Mouse (Mus musculus) limb, embryonic 14.5 days (tissue): Measurements from ENCODE around the gene Ttc37. TPM values are rescaled to one million over a fixed set of nuclear protein-coding genes. Genes with fewer than 3 reads are reported as not detected.
A peak's percentile ranks its signal among the peaks of the same experiment; 100 is the strongest.

Source experiments
- ATAC-seq: fragments of 200-750 bp; cut with Nextera tagmentation; 2 replicates; pipeline ENCODE4 v1.8.0; 2017; ENCODE audit warnings: low read depth, moderate number of reproducible peaks, moderate TSS enrichment; ENCODE audit not compliant: low FRiP score
- DNase-seq: peaks from one replicate; pipeline ENCODE4 v3.0.0-alpha.2; 2015; ENCODE audit warnings: low spot score
- H3K27ac ChIP-seq: fragments of 300-500 bp; sonication (generic); replicated peaks from 2 replicates; pipeline ENCODE4 v1.5.1; 2014; ENCODE audit warnings: low read depth, mild to moderate bottlenecking, low read length, moderate library complexity, mixed read lengths
- H3K27me3 ChIP-seq: fragments of 300-500 bp; sonication (generic); 2 replicates; pipeline ENCODE4 v1.6.1; 2014; ENCODE audit warnings: low read length, mixed read lengths; ENCODE audit not compliant: control insufficient read depth, insufficient read depth
- H3K36me3 ChIP-seq: fragments of 300-500 bp; sonication (generic); 2 replicates; pipeline ENCODE4 v1.6.1; 2014; ENCODE audit warnings: mild to moderate bottlenecking, low read length, moderate library complexity, mixed read lengths; ENCODE audit not compliant: control insufficient read depth, insufficient read depth
- H3K4me1 ChIP-seq: fragments of 300-500 bp; sonication (generic); 2 replicates; pipeline ENCODE4 v1.6.1; 2014; ENCODE audit warnings: antibody characterized with exemption, low read length, mixed read lengths; ENCODE audit not compliant: control insufficient read depth, insufficient read depth
- H3K4me2 ChIP-seq: fragments of 300-500 bp; sonication (generic); replicated peaks from 2 replicates; pipeline ENCODE4 v1.6.1; 2014; ENCODE audit warnings: low read depth, mild to moderate bottlenecking, low read length, moderate library complexity; ENCODE audit not compliant: severe bottlenecking
- H3K4me3 ChIP-seq: fragments of 300-500 bp; sonication (generic); replicated peaks from 2 replicates; pipeline ENCODE4 v1.5.1; 2014; ENCODE audit warnings: low read length
- H3K9ac ChIP-seq: fragments of 300-500 bp; sonication (generic); 2 replicates; pipeline ENCODE4 v1.6.1; 2014; ENCODE audit warnings: mild to moderate bottlenecking, low read depth, low read length, moderate library complexity; ENCODE audit not compliant: severe bottlenecking
- H3K9me3 ChIP-seq: fragments of 300-500 bp; sonication (generic); 2 replicates; pipeline ENCODE4 v1.6.1; 2016; ENCODE audit warnings: low read length; ENCODE audit not compliant: control insufficient read depth
- POLR2A ChIP-seq: fragments of 200-500 bp; IDR thresholded peaks from 2 replicates; pipeline ENCODE4 v1.8.0; 2012; ENCODE audit warnings: inconsistent platforms, mild to moderate bottlenecking, moderate library complexity, borderline replicate concordance; ENCODE audit not compliant: insufficient read depth, insufficient read length; ENCODE audit errors: extremely low read depth
- WGBS: fragments of 180-500 bp; shearing (Covaris S2); extraction: QIAGEN DNeasy Blood & Tissue Kit; methylation state at CpG from one replicate; pipeline ENCODE4 v1.1.7; 2014; 5-methylcytosine and 5-hydroxymethylcytosine counted together
- polyA plus RNA-seq, 2 experiments: library from polyadenylated mRNA; depleted of rRNA in 1 of 2; stranded (reverse) in 1 of 2; unstranded in 1 of 2; fragments of >200 nt; fragmentation: Nextera tagmentation in 1 of 2; extraction: Ambion mirVana in 1 of 2; gene quantifications; 2 replicates each; pipeline versions ENCODE4 v1.2.1 to v1.2.3; 2012 to 2014

The Ttc37 gene
- polyA plus RNA-seq (2012; rRNA removed), result 17.9 and 20.5 TPM in 2 replicates
- polyA plus RNA-seq (2014; fragmentation: Nextera tagmentation; extraction: Ambion mirVana), result 21.5 and 22.3 TPM in 2 replicates

DNA sequence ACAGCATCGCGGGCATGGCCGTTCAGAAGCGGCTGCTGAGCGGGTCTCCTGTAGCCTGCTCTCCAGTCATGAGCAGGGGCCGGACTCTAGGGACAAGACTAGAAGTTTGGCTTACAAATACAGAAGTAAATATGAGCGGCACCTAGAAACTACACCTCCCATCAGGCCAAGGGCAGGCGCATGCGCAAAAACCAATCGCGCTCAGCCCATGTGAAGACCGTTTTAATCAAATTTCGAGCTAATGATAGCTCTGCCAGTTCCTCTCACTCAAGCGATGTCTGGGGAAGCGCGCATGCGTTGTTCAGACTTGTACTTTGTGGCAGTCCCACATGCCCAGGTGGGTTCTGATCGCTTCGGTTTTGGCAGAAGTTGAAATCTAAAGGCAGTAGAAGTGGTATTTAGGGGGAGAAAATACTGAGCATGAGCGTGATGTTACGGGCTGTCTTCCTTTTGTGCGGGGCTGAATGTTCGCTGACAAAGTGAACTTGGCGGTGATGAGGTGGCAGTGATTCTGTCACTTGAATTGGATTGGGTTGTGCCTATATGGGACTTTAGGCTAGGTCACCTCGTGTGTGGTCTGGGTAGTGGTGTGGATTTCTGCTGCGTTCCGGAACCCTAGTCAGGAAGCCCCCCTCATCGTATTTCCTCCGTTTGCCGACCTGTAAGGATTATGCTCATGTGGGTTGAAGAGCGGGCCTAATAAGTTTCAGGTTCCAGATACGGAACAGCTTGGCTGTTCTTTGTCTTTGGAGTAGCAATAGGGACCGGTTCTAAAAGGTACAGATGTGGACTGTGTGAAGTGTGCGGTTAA is at the start of gene Ttc37, which contains the start of gene Arsk:
Ttc37 (plus strand) TSS at position 242 of the 811 bp plus-strand sequence.
Arsk (minus strand) TSS at position 168 of the 811 bp plus-strand sequence.
- no peaks in the 10 kb centered on the region for H3K27me3 ChIP-seq
- ATAC-seq (peak; percentile 95), DNase-seq (peak; percentile 98)
- H3K4me2 ChIP-seq, result peak within 1 kb of the TSS; percentile 58
- peak within 1 kb of the TSS; percentile 82 for H3K9ac ChIP-seq
- under 1% methylated on average over 34 of the region's 34 CpGs for WGBS
- H3K27ac ChIP-seq, result peak within 1 kb of the TSS; percentile 82
- TF ChIP-seq POLR2A, result no peak
- H3K4me3 ChIP-seq, result peak within 1 kb of the TSS; percentile 73
- H3K9me3 ChIP-seq, result no peaks in the 10 kb centered on the region
- H3K36me3 ChIP-seq, result peaks cover 8% of the 10 kb centered on the region
- peaks cover 3% of the 10 kb centered on the region for H3K4me1 ChIP-seq

- H3K27ac ChIP-seq, result no peak overlapping the region
- no peaks in the 10 kb centered on the region for H3K9me3 ChIP-seq
- peak; percentile 13 for DNase-seq
- peaks cover 7% of the 10 kb centered on the region; the same call in 1 of the 2 replicates for H3K4me1 ChIP-seq
- peaks cover 46% of the 10 kb centered on the region for H3K27me3 ChIP-seq
- H3K4me2 ChIP-seq, result peak overlapping the region; percentile 97
- H3K4me3 ChIP-seq, result peak overlapping the region; percentile 47
- WGBS, result 2% methylated on average over 56 of the region's 59 CpGs
- no peak for TF ChIP-seq POLR2A
- ATAC-seq, result peak; percentile 34
- no peaks in the 10 kb centered on the region for H3K36me3 ChIP-seq
- H3K9ac ChIP-seq, result peak overlapping the region; percentile 46
Observed at GRCm38 (mm10) chr13:76055391-76056232, 42.9 kb upstream of the Ttc37 start.

GRCm38 (mm10) chr13:76056261-76056724 is 42.2 kb upstream of the Ttc37 start:
- under 1% methylated on average over 34 of the region's 34 CpGs for WGBS
- H3K27ac ChIP-seq, result no peak overlapping the region
- peaks cover 46% of the 10 kb centered on the region for H3K27me3 ChIP-seq
- H3K36me3 ChIP-seq, result no peaks in the 10 kb centered on the region
- ATAC-seq, result peak; percentile 66
- no peak for TF ChIP-seq POLR2A
- DNase-seq, result peak; percentile 46
- H3K4me2 ChIP-seq, result peak overlapping the region; percentile 97
- H3K4me3 ChIP-seq, result peak overlapping the region; percentile 47
- peak overlapping the region; percentile 46 for H3K9ac ChIP-seq
- no peaks in the 10 kb centered on the region for H3K9me3 ChIP-seq
- H3K4me1 ChIP-seq, result peaks cover 7% of the 10 kb centered on the region; the same call in 1 of the 2 replicates

GRCm38 (mm10) chr13:76056896-76057266 is 41.7 kb upstream of the Ttc37 start, which contains the start of gene Gpr150:
Gene Gpr150 (minus strand): TSS chr13:76056996.
- ATAC-seq (no peak), DNase-seq (peak; percentile 2)
- Histone ChIP-seq H3K4me2 (peak within 1 kb of the TSS; percentile 97), H3K27me3 (peaks cover 46% of the 10 kb centered on the region), H3K4me3 (peak within 1 kb of the TSS; percentile 47), H3K9ac (peak within 1 kb of the TSS; percentile 46), H3K4me1 (peaks cover 7% of the 10 kb centered on the region; the same call in 1 of the 2 replicates), H3K27ac (no peak within 1 kb of the TSS), H3K36me3 (no peaks in the 10 kb centered on the region), H3K9me3 (no peaks in the 10 kb centered on the region)
- no peak for TF ChIP-seq POLR2A
- WGBS, result 7% methylated on average over 10 of the region's 10 CpGs
